18 mouse cellular contexts compared by ENCODE assay signal in genomic region chr1:57742266-57742665, GRCm38 (mm10). TPM values are rescaled to one million over a fixed set of nuclear protein-coding genes. Genes with fewer than 3 reads are reported as not detected.
DNase-seq lines count a peak whose midpoint lies in the region; ATAC-seq lines count a peak whose summit lies in the region.
"Had no signal": no experiment of that assay in that cellular context is flagged by ENCODE, and none has a peak within 500 bp of the region (broad histone marks: within the 10 kb centered on the region; RNA-seq: fewer than 3 reads in every experiment).

No protein-coding gene starts in this region.

- no peaks in the 10 kb centered on the region for H3K27me3 ChIP-seq in heart, embryonic 12.5 days (replicated peaks)
- H3K27me3 ChIP-seq in liver, embryonic 12.5 days (replicated peaks), result no peaks in the 10 kb centered on the region
- H3K27me3 ChIP-seq in heart, embryonic 11.5 days (ENCODE audit: control insufficient read depth, insufficient read depth, low read length), result no peaks in the 10 kb centered on the region
- H3K27me3 ChIP-seq: embryonic facial prominence, embryonic 15.5 days; hindbrain, embryonic 15.5 days; midbrain, embryonic 12.5 days had no signal

- no peaks in the 10 kb centered on the region for H3K9me3 ChIP-seq in heart, embryonic 12.5 days (replicated peaks)
- H3K9me3 ChIP-seq in liver, embryonic 12.5 days (replicated peaks), result no peaks in the 10 kb centered on the region
- no peaks in the 10 kb centered on the region for H3K9me3 ChIP-seq in heart, embryonic 11.5 days (replicated peaks; ENCODE audit: control insufficient read depth, low read length)
- H3K9me3 ChIP-seq: embryonic facial prominence, embryonic 15.5 days; forebrain, embryonic 10.5 days; G1E; hindbrain, embryonic 15.5 days; midbrain, embryonic 12.5 days had no signal

- H3K36me3 ChIP-seq in heart, embryonic 12.5 days, result no peaks in the 10 kb centered on the region
- no peaks in the 10 kb centered on the region for H3K36me3 ChIP-seq in liver, embryonic 12.5 days
- no peaks in the 10 kb centered on the region for H3K36me3 ChIP-seq in heart, embryonic 11.5 days (ENCODE audit: control insufficient read depth, insufficient read depth, low read length)
- H3K36me3 ChIP-seq: embryonic facial prominence, embryonic 15.5 days; forebrain, embryonic 10.5 days; G1E; hindbrain, embryonic 15.5 days; midbrain, embryonic 12.5 days had no signal

- no peak for ATAC-seq in heart, embryonic 12.5 days (ENCODE audit: insufficient number of reproducible peaks, low FRiP score)
- 0 out of 2 replicates have a peak, but pooled peaks have one; percentile 49 for ATAC-seq in liver, embryonic 12.5 days
- no peak for ATAC-seq in heart, embryonic 11.5 days (replicated peaks; ENCODE audit: insufficient number of reproducible peaks, low FRiP score, low TSS enrichment)
- ATAC-seq: CD4-positive, CD25-positive, alpha-beta regulatory T cell, adult 4 months had no signal

- no peak overlapping the region for H3K4me3 ChIP-seq in heart, embryonic 12.5 days
- no peak overlapping the region for H3K4me3 ChIP-seq in liver, embryonic 12.5 days
- no peak overlapping the region for H3K4me3 ChIP-seq in heart, embryonic 11.5 days (ENCODE audit: low read depth, low read length)
- H3K4me3 ChIP-seq: embryonic facial prominence, embryonic 15.5 days; forebrain, embryonic 10.5 days; hindbrain, embryonic 15.5 days; midbrain, embryonic 12.5 days; myocyte had no signal

- H3K27ac ChIP-seq in heart, embryonic 12.5 days (ENCODE audit: poor library complexity, severe bottlenecking), result no peak overlapping the region
- no peak overlapping the region for H3K27ac ChIP-seq in liver, embryonic 12.5 days
- no peak overlapping the region for H3K27ac ChIP-seq in heart, embryonic 11.5 days (ENCODE audit: low read depth, low read length)
- H3K27ac ChIP-seq: embryonic facial prominence, embryonic 15.5 days; forebrain, embryonic 10.5 days; hindbrain, embryonic 15.5 days; midbrain, embryonic 12.5 days had no signal

- H3K4me2 ChIP-seq in heart, embryonic 12.5 days, result no peak overlapping the region
- H3K4me2 ChIP-seq in liver, embryonic 12.5 days, result no peak overlapping the region
- no peak overlapping the region for H3K4me2 ChIP-seq in heart, embryonic 11.5 days
- H3K4me2 ChIP-seq: embryonic facial prominence, embryonic 15.5 days; hindbrain, embryonic 15.5 days; lung, embryonic 14.5 days; midbrain, embryonic 12.5 days had no signal

- 72% methylated on average over 2 of the region's 2 CpGs for WGBS in heart, embryonic 12.5 days
- 59% methylated on average over 2 of the region's 2 CpGs for WGBS in liver, embryonic 12.5 days (ENCODE audit: insufficient replicate concordance)
- 70% methylated on average over 2 of the region's 2 CpGs for WGBS in heart, embryonic 11.5 days (ENCODE audit: insufficient replicate concordance)

- H3K9ac ChIP-seq in heart, embryonic 12.5 days, result no peak overlapping the region
- H3K9ac ChIP-seq in liver, embryonic 12.5 days, result no peak overlapping the region
- H3K9ac ChIP-seq in heart, embryonic 11.5 days (ENCODE audit: low read depth, low read length), result no peak overlapping the region
- H3K9ac ChIP-seq: embryonic facial prominence, embryonic 15.5 days; hindbrain, embryonic 15.5 days; lung, embryonic 14.5 days; midbrain, embryonic 12.5 days had no signal

- H3K4me1 ChIP-seq in heart, embryonic 12.5 days (replicated peaks), result no peaks in the 10 kb centered on the region
- H3K4me1 ChIP-seq in liver, embryonic 12.5 days, result no peaks in the 10 kb centered on the region
- no peaks in the 10 kb centered on the region for H3K4me1 ChIP-seq in heart, embryonic 11.5 days (ENCODE audit: control insufficient read depth, insufficient read depth, low read length)
- H3K4me1 ChIP-seq: hindbrain, embryonic 15.5 days; midbrain, embryonic 12.5 days had no signal

- peak; percentile 52 for DNase-seq in heart, adult 11 months
- peak; percentile 53 for DNase-seq in kidney, postnatal 10 days
- DNase-seq in T-cell, adult 2 months (ENCODE audit: low spot score), result no peak
- DNase-seq in adrenal gland, postnatal 10 days, result no peak
- DNase-seq in urinary bladder, postnatal 25 days (ENCODE audit: low spot score), result no peak
- DNase-seq: embryo, embryonic 11 days; retina, postnatal 1 day had no signal

RNA-seq across cellular contexts. Expression of gene Spats2l, which starts 31.7 kb away (rescaled TPM):
- polyA plus RNA-seq in heart, embryonic 12.5 days (2016; fragmentation: Nextera tagmentation; extraction: Ambion mirVana), result 47.6 and 47.9 TPM in 2 replicates
- polyA plus RNA-seq in liver, embryonic 12.5 days (2016; fragmentation: Nextera tagmentation; extraction: Ambion mirVana), result 9.9 and 12.5 TPM in 2 replicates
- polyA plus RNA-seq in heart, embryonic 11.5 days (2014; fragmentation: Nextera tagmentation; extraction: Ambion mirVana), result 41.6 and 51.5 TPM in 2 replicates
- 10 to 100 TPM; 10.3 to 15.9 TPM for total RNA-seq in adrenal gland, postnatal 10 days (2021)
- polyA plus RNA-seq: G1E had no signal

Comparison
In these comparisons a context has a peak if more than half of its experiments do, and no peak if none do; other contexts are left out.
1. DNase-seq: peak in heart, adult 11 months (single experiment) and kidney, postnatal 10 days (single experiment); none in T-cell, adult 2 months (single experiment), adrenal gland, postnatal 10 days (single experiment) and urinary bladder, postnatal 25 days (single experiment).